Mouse (Mus musculus) granulocyte monocyte progenitor cell, adult 5-6 weeks (primary cell): ENCODE measurements around the gene Fkbpl. TPM values are rescaled to one million over a fixed set of nuclear protein-coding genes. Genes with fewer than 3 reads are reported as not detected.

ENCODE experiments used
- ATAC-seq: replicated peaks from 2 replicates; pipeline ENCODE4 v1.8.0; 2016; ENCODE audit warnings: mild to moderate bottlenecking, moderate TSS enrichment, inconsistent platforms; ENCODE audit not compliant: poor library complexity, severe bottlenecking
- total RNA-seq, 2 experiments: library from RNA; stranded (forward) in 1 of 2; stranded (reverse) in 1 of 2; fragments of 200-712, 200-1000 nt in 1 of 2; fragments of >200 nt in 1 of 2; fragmentation: Nextera tagmentation in 1 of 2; gene quantifications; 2 replicates each; pipeline ENCODE4 v1.2.3; 2014 to 2017

Gene Fkbpl
- total RNA-seq, 2 experiments from 2014 or later: 2.9 to 12.4 TPM

DNA sequence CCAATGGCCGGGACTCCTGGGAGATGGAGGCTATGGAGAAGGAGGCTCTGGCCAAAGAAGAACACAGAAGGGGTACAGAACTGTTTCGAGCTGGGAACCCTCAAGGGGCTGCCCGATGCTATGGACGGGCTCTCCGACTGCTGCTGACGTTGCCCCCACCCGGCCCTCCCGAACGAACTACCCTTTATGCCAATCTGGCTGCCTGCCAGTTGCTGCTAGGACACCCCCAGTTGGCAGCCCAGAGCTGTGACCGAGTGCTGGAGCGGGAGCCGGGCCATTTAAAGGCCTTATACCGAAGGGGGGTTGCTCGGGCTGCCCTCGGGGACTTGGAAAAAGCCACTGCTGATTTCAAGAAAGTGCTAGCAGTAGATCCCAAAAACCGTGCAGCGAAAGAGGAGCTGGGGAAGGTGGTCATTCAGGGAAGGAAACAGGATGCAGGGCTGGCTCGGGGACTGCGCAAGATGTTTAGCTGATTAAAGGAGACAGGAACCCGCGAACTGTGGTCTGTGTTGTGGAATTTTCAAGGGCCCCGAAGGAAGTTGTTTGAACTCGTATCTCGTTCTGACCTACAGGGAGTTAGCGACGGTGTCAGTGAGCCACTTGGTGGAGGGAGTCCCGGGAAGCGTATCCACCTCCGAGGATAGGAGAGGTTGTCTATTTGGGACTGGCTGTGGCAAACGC is 1.4 kb downstream of the Fkbpl start:
- ATAC-seq: 0 out of 2 replicates have a peak, but pooled peaks have one; percentile 6

DNA sequence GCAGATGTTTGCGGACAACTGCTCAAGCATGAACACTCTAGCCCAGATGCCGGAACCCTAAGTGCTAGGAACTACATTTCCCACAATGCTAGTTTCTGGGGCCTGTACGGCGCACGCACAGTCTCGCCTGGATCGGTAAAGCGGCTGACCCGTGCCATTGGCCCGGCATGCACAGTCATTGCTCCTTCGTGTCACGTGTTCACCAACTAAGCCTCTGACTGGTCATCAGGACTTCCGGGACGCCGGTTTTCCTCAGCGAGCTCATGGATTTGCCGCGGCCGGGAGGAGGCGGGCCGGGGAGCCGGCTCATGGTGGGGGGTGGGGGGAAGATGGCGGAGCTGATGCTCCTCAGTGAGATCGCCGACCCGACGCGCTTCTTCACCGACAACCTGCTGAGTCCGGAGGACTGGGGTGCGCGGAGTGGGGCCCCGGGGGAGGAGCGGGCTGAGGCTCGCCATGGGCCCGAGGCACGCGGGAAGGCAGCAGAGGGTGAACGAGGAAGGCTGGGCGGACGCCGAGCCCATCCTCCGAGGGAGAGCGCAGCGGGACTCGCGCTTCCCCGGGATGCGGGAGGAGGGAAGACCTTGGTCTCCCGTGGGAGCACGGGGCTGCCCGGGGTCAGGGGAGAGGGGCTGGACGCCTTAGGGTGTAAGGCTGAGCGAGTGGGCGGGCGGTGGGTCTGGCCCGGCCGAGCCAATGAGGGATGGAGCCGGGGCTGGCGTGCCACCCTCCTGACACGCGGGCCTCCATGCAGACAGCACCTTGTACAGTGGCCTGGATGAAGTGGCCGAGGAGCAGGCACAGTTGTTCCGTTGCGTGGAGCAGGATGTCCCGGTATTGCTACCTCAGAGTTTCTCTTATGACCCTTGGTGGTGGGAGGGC is 2.6 kb downstream of the Fkbpl start, which contains the start of gene Atf6b:
TSS of gene Atf6b (plus strand) at position 241 of the 882 bp plus-strand sequence.
- peak; percentile 81 for ATAC-seq

DNA sequence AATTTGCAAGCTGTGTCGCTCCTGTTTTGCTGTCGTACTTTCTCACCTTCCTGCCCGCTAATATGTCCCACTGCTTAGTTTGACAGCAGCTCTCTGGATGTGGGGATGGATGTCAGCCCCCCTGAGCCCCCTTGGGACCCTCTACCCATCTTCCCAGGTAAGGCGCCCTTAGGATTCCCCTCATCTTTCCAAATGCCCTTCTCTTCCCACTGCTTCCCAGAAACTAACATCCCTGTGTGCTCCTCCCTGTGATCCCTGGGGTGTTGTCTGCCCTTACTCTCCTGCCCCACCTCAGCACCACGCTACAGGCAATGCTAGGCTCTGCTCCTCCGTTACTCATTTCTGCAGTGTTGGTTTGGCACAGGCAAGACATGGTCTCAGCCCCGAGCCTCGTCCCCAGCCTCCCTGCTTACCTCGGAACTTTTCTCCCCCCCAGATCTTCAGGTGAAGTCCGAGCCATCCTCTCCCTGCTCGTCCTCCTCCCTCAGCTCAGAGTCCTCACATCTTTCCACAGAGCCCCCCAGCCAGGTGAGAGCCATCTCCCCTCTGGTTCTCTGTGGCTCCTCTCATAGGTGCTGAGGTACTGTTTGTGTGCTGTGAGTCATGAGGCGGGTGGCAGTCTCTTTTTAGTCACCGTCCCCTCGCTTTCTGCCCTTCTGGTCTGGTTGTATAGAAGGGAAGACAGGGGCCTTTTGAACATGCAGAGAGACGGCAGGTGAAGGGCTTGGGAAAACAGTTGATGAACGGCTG is 3.8 kb downstream of the Fkbpl start:
- ATAC-seq: no peak

DNA sequence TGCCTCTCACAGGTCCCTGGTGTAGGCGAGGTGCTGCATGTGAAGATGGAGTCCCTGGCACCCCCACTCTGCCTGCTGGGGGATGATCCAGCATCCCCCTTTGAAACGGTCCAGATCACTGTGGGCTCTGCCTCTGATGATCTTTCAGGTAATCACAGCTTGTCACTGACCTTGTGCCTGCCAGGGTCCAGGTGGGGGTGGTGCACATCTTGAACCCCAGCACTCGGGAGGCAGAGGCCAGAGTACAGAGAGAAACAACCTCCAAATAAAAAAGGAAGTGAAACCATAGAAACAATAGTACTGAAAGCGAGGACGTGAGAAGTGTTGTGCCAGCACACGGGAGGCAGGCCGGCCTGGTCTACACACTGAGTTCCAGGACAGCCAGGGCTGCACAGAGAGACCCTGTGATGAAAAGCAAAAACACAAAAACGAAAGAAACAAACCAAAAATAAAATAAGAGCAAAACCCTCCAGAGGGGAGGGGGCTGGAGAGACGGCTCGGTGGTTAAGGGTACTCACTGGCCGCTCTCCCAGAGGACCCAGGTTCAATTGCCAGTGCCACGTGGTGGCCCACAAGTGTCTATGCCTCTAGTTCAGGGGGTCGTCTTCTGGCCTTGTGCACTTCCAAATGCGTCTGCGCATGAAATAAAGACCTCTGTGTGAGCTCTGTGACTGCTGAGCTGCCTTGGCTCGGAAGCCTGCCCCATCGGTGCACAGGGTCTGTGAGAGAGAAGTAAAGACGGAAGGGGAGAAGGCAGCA is 4.7 kb downstream of the Fkbpl start:
- ATAC-seq: no peak

DNA sequence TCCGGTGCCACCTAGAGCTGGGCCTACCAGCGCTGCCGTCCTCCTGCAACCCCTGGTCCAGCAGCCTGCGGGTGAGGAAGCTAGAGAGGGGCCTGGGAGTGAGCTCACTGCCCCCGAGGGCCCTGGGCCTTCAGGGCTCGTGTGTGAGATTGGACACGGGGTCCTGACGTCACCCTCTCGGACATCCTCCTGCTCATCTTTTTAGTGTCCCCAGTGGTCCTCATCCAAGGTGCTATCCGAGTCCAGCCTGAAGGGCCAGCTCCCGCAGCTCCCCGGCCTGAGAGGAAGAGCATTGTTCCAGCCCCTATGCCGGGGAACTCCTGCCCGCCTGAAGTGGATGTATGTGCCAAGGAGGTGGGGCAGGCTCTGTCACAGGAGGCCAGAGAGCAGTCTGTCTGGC is 6.2 kb downstream of the Fkbpl start:
- no peak for ATAC-seq

DNA sequence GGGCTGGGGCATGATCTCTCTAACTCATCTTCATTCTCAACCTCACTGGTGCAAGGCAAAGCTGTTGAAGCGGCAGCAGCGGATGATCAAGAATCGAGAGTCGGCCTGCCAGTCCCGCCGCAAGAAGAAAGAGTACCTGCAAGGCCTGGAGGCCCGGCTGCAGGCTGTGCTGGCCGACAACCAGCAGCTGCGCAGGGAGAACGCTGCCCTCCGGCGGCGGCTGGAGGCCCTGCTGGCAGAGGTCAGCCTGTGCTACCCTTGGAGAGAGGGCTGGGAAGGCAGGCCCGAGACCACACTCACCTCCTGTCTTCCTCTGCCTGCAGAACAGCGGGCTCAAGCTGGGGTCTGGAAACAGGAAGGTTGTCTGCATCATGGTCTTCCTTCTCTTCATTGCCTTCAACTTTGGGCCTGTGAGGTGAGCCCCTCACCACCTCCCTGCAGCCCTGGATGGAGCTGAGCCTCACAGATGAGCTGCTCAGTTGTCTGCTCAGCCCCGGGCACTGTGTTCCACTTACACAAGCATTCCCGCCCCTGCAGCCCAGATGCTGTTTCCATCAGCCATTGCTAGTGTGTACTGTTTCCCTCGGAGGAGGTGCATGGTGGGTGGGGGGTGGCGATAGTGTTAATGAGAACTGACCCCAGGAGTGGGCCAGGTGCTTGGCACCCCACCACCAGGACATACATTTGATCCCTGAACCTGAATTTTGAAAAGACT is 7.1 kb downstream of the Fkbpl start:
- ATAC-seq: no peak

DNA sequence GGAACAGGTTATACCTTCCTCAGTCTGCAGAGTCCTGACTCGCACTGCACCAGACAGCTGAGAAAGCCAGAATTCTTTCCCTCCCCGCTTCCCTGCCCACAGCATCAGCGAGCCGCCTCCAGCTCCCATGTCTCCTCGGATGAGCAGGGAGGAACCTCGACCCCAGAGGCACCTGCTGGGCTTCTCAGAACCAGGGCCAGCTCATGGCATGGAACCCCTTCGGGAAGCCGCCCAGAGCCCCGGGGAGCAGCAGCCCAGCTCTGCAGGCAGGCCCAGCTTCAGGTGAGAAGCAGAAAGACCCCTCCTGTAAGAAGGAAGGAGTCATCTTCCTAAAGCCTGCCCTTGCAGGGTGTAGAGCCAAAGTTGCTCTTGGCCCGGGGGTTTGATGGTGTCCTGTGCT is 8.0 kb downstream of the Fkbpl start:
- no peak for ATAC-seq

DNA sequence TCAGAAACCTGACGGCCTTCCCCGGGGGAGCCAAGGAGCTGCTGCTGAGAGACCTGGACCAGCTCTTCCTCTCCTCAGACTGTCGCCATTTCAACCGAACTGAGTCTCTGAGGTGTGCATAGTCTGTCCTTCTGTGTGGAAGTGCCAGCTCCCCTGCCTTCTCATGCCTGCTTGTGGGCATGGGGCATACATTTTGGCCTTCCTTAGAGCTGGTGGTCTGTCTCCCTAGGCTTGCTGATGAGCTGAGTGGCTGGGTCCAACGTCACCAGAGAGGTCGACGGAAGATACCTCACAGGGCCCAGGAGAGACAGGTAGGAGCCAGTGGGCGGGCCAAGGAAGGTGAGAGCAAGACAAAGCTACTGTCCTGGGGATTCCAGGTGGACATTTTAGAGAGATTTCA is 8.4 kb downstream of the Fkbpl start:
- no peak for ATAC-seq

DNA sequence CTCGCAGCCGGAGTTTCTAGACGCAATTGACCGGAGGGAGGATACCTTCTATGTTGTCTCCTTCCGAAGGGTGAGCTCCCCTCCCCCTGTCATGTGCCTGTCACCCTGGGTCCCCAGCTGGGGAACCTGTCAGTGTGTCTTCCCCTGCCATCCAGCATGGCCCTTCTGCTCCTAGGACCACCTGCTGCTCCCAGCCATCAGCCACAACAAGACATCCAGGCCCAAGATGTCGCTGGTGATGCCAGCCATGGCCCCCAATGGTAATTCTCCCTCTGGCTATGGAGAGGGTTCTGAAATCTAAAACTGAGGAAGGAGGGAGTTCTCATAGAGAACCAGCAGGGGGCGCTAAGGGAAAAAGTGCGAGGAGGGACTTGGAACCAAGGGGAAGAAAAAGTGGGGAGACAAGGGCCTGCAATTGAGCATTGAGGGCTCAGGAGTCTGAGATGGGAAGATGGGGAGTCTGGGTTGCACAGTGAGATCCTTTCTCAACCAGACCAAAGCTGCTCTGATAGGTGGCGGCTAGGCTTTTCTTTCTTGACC is 9.3 kb downstream of the Fkbpl start:
- no peak for ATAC-seq

DNA sequence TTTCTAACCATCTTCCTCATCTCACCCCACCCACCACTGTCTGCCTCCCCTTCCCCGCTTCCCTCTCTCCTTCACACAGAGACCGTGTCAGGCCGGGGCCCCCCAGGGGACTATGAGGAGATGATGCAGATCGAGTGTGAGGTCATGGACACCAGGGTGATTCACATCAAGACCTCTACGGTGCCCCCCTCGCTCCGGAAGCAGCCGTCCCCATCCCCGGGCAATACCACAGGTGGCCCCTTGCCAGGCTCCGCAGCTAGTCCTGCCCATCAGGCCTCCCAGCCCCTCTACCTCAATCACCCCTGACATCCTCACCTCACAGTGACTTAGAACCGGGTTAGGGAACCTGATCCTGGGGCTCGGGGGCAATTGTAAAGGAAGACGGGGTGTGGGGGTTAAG is 9.8 kb downstream of the Fkbpl start:
- ATAC-seq: no peak

DNA sequence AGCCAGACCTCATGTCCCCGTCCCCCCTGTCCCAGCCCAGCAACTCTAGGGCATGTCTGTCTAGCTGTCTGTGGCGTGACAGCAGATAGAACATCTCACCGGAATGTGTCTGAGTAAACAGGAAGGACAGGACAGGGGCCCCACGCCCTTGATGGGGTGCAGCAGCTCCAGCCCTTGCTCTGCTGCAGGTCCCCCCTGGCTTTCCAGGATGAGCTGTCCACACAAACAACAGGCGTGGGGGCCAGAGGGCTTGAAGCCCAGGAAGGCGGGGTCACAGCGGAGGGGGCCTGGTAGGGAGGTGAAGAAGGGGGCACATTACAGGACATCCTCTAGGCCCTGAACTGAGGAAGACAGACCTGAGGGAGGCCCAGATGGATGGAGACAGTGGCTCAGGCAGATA is 10.6 kb downstream of the Fkbpl start:
- ATAC-seq: no peak

DNA sequence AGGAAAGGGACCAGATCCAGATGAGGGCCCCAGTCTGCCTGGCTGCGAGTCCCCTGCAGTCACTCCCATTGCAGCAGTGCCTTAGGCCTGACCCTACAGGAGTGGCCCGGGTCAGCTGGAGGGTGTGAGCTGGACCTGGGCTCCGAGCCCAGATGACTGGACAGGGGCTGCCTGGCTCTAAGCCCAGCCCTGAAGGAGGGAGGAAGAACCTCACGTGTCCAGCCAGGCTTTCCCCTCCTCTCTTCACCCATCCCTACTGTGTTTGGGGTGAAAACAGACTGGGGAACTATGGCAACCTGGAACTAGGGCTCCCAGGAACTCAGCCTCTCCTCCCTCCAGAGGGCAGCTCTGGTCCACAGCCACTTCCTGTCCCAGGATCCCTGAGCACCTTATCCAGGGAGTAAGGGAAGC is 11.0 kb downstream of the Fkbpl start:
- no peak for ATAC-seq

DNA sequence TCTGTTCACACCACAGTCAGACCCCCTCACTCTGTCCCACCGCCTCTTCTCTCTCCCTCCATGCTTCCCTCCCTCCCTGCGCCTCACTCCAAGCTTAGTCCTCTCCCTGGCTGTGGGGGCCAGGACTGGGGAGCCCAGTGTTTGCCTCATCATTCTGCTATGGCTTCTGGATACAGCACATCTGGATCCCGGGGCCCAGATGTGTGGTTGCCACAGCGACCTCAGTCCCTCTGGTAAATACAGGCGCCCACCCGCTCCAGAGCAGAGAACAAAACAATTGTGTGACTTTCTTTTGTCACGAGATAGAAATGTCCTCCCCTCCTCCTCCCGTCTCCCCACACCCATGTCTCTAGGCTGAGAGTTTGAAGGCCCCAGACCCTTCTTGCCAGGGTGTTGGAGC is 12.1 kb downstream of the Fkbpl start:
- no peak for ATAC-seq

DNA sequence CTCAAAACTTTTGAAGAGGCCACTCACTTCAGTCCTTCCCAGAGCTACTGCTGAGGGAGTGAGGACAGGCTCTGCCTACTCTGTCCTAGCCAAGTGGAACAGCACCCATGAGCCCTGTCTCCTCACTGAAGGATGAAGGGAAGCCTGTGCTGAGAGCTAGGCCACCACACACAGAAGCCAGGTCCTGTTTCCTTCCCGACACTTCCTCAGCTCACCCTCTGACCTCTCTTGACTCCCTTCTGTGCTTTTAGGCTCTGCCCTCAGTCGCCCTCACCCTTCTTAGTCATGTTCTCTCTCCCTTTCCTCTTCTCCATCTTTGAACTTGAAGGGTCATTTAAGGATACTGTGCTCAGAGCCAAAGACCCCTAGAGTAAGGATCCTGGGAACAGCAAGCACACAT is 12.7 kb downstream of the Fkbpl start:
- ATAC-seq: no peak

DNA sequence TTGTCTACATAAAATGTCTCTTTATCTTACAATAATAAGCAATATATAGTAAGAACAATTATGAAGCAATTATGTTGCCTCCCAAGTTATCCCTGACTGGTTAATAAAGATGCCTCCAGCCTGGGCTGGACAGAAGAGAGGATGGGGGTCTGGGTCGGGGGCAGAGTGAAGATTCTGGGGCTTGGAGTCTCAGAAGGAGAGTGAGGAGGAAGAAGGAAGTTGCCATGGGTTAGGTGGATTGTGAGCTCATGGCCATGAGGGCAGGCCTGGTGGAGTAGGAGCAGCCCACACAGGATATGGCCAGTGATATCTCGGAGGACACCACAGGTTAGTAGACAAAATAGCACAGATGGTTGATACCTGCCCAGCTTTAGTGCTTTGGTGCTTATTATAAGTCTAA is 13.6 kb downstream of the Fkbpl start:
- ATAC-seq: no peak

DNA sequence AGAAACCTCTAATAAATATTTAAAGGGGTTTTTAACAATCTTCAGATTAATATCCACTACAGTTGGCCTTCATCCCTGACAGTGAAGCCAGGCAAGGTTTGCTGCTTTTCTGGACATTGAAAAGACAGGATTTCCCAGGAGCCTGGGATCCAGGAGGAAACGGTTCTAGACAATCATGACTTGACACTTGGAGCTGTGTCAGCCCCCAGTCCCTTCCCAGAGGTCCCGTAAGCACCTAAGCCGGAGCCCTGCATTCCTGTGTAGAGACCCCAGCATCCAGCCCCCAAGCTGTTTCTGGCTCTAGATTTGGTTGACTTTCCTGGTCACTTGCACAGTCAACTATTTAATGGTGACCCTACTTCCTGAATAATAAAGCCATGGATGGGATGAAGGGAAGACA is 14.0 kb downstream of the Fkbpl start:
- no peak for ATAC-seq

DNA sequence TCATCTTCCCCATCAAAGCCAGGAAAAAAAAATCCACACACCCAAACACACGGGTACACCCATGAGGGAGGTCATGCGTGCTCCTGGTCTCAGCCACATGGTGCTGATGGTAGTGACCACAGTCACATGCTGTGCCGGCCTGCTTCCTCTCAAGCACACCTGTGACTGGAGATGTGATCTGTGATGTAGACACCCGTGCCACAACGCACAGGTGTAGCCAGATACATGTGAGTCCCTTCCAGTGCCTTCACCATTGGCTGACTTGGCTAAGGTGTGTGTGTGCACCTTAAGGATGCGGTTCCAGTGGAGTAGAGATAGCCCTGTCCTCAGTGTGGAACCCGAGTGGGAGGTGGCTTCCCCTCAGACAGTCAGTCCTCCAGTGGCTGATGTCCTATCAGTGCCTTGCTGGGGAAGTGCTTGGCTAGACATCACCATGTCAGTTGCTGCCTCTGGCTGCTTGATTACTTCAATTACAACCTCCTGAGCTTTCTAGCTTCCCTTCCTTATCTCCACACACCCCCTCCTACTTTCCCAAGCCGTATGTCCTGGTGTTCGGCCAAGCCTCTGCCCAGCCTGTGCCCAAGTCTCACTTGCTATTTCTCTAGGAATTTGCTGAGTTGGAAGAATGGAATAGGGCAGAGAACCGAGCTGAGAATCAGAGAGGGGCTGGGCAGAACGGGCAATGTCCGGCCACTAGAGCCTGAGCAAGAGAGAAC is 14.8 kb downstream of the Fkbpl start:
- ATAC-seq: no peak

DNA sequence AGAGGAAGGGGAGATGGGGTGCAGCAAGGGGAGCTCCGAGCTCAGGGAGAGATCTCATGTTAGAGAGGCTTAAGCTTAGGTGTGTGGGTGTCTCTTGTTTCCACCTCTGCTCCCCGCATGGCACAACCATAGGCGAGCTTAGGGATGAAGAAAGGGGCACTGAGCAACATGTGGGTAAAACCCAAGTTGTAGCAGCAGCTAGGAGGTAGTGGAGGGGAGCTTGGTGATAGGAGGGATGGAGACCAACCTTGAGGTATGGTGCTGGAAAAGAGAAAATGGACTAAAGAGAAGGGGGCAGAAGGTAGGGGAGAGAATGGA is 15.3 kb downstream of the Fkbpl start:
- no peak for ATAC-seq

DNA sequence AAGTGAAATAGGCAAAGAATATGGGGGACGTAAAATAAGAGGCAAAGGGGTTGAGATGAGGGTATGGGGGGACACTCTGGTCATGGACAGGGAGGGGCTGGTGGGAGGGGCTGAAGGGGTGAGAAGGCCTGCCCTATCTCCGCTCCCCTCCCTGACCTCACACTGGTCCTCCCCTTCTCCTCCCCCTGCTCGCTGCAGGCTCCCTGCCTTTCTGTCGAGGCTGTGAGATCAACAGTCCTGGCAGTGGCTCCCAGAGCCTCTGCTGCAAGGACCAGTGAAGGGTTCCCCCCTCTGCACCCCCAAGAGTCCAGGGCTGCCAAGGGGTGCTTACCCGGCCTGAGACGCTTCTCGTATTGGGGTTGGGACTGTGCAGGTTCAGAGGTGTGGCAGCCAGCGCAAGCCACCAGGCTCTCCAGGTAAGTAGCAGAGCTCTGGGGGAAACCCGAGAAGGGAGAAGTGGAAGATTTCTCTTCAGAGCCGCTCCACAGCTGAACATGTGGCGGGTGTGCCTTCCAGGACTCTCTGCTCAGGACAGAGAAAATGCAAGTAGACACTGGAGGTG is 15.8 kb downstream of the Fkbpl start:
- ATAC-seq: no peak
